Mouse (Mus musculus) right cerebral cortex, postnatal 4 days (tissue): ENCODE data around the gene Hist2h2be.
"Not testable (repeated sequence)": the region's sequence is repeated elsewhere in the genome, so short reads cannot be mapped to it uniquely, and the experiment has no call there.

Source experiments
- DNase-seq: peaks from one replicate; pipeline ENCODE4 v3.0.0-alpha.2; 2022

The Hist2h2be gene

DNA sequence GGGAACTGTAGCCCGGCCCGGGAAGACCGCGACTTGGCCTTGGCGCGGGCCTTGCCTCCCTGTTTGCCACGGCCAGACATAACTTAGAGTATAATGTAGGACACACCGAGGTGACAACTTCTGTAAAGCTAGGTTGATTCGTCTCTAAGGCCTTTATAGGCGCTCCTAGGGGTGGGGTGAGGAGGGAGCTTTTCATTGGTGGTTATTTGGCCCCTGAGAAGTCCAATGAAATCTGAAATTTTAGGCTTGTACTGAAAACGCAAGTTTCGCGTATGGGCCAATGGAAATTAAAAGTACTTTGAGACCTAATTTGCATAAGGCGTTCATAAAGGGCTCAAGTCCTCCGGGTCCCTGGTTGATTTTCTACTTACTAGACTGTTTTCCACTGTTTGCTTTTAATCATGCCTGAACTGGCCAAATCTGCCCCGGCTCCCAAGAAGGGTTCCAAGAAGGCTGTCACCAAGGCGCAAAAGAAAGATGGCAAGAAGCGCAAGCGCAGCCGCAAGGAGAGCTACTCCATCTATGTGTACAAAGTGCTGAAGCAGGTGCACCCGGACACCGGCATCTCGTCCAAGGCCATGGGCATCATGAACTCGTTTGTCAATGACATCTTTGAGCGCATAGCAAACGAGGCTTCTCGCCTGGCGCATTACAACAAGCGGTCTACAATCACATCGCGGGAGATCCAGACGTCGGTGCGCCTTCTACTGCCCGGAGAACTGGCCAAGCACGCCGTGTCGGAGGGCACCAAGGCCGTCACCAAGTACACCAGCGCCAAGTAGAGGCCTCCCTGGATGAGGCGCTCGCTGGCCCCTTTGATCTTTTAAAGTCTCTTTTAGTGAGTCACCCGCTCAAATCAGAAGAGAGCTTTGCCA lies at the start of gene Hist2h2be, which contains the start of gene Hist2h2ac:
Hist2h2be (plus strand) TSS at position 355 of the 875 bp plus-strand sequence.
Hist2h2ac (minus strand) TSS at position 116 of the 875 bp plus-strand sequence.
- DNase-seq: peak; percentile 46

DNA sequence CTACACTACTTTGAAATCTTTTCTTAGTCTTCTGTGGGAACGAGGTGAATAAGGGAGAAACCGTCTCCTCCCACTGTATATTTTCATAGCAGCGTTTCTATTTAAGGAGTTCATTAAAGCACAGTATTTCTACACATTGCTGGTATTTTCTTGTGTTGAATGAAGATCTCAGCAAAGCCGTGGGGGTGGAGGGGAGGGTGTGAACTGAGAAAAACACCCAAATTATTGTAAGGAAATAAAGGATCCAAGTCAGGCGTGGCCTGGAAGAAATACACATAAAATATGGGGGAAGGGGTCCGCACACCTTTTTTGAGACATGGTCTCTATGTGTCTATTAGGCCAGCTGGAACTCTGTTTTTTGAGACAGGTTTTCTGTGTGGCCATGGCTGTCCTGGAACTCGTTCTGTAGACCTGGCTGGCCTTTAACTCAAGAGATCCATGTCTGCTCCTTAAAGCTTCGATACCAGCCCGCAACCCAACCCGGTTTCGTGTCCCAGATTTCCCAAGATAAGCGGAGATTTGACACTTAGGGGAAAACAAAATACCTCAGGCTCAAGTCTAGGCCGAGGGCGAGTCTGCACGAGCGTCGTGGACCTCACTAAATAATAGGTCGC lies 49.2 kb upstream of the Hist2h2be start:
- no peak for DNase-seq

DNA sequence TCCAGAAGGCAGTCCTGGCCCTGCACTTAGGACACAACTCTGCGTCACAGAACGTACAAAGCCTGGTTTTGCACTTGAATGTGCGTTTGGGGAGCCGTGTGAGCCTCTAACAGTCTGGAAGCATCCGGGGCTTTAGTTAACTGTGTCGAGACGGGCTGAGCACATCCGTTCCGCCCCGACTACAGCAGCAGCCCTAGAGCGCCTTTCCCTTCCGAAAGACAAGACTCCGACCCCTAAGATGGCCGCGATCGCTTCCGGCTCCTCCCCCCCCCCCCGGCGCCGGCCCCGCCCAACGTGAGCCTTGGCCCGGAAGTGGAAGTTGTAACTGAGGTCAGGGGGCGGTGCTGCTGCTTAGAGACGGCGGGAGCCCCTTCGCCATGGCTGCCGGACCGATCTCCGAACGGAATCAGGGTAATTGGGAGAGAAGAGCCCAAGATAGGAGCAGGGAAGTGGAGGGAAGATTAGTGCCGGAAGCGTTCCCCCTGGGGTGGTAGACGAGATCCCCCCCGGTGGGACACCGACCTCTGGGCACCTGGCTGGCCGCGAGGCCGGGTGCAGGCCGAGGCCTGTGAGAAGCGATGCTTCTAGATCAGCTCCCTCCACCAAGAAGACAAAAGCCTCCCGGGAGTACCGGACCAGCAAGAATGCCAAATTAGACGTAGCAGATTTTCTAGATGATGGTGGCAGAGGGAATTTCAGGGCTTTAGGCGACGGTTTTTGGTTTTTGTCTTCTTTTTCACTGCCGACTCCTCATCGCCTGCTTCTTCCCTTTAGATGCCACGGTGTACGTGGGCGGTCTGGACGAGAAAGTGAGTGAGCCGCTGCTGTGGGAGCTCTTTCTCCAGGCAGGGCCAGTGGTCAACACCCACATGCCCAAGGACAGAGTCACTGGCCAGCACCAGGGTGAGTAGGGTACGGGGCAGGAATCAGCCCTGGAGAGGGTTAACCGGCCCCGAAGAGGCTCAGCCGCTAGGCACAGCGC lies 48.4 kb upstream of the Hist2h2be start, which contains the start of gene Sf3b4:
Sf3b4 (plus strand) TSS at position 136 of the 982 bp plus-strand sequence.
- DNase-seq: peak; percentile 82

DNA sequence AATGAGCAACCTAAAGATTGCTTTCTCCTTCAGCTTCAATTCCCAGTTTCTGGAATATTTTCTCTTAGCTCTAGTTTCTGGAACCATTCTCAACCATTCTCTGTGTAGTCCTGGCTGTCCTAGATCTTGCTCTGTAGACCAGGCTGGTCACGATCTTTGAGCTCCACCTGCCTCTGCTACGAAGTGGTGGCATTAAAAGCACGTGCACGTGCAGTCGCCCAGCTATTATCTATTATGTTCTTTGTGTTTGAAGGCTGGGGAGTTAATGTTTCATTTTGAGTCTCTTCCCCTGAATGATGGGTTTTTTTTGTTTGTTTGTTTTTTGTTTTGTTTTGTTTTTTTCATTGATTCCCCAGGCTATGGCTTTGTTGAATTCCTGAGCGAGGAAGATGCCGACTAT lies 47.7 kb upstream of the Hist2h2be start:
- DNase-seq: no peak

DNA sequence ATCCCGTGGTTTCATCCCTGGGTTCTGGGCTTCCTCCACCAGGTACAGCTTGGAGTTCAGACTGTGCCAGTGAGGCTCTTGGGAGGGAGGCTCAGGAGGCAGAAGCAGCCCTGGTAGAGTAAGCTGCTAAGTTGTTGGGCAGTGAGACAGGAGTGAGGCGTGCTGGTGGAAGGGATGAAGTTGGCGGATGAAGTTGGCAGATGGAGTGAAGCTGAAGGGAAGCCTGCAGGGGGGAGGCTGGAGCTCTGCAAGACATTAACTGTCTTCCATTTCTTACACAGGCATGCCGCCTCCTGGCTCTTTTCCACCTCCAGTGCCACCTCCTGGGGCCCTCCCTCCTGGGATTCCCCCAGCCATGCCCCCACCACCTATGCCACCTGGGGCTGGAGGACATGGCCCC lies 46.9 kb upstream of the Hist2h2be start:
- DNase-seq: not testable (repeated sequence)

DNA sequence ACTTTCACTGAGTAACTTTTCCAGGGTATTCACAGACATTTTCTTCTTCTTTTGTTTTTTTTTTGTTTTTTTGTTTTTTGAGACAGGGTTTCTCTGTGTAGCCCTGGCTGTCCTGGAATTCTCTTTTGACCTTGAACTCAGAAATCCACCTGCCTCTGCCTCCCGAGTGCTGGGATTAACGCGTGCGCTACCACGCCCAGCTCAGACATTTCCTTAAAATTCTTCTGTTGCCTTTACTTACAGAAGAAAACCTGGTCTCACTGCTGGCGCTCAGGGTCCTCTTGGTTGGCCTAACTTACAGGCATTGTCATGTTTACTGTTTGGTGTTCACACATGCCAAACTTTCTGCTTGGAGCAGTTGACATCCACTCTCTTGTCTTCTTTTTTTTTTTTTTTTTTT lies 45.7 kb upstream of the Hist2h2be start:
- no peak for DNase-seq

DNA sequence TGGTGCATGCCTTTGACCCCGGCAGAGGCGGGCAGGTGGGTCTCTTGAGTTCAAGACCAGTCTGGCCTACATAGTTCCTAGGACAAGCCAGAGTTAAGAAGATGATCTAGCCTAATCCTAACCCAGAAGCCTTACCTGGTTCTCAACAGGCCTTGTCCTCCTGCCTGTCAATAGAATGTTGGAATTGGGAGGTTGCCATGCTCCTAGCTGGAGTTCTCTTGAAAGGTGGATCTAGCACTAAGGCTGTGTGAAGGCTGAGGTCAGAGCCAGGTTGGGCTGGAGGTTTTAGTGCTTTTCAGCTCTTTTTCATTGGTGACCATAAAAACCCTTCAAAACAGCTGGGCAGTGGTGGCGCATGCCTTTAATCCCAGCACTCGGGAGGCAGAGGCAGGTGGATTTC lies 42.5 kb upstream of the Hist2h2be start:
- DNase-seq: no peak

DNA sequence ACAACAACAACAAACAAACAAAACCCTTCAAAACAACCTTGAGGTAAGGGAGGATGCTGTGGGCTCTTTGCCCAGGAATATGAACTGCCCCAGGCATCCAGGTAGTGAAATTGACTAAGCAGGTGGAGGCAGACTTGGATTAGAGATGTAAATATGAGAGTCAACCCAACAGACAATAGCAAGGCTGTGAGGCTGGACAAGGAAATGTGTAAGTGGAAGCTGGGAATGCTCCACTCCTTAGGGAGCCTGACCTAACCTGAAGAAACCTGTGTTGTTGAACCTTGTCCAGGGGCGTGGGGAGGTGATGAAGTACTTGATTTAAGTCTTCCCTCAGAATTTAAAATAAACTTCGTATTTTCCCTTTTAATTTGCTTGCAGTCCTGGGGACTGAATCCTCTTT lies 42.0 kb upstream of the Hist2h2be start:
- DNase-seq: no peak

DNA sequence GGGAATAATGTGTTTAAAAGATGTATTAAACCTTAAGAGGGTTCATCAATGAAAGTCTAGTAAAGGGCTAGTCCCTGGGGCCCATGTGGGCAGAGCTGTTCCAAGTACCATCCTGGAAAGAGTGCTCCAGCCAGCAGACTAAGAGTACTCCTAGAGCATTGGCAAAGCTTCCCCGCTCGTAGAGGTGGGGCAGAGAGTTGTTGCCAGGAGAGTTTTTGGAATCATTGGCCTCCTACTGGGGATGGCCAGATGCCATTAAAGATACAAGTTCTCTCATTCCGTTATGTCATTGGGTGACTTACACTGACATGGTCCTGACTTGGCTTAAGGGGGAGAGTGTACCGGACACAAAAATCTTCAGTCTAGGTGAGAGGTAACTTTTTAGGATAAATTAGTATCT lies 41.4 kb upstream of the Hist2h2be start:
- DNase-seq: no peak

DNA sequence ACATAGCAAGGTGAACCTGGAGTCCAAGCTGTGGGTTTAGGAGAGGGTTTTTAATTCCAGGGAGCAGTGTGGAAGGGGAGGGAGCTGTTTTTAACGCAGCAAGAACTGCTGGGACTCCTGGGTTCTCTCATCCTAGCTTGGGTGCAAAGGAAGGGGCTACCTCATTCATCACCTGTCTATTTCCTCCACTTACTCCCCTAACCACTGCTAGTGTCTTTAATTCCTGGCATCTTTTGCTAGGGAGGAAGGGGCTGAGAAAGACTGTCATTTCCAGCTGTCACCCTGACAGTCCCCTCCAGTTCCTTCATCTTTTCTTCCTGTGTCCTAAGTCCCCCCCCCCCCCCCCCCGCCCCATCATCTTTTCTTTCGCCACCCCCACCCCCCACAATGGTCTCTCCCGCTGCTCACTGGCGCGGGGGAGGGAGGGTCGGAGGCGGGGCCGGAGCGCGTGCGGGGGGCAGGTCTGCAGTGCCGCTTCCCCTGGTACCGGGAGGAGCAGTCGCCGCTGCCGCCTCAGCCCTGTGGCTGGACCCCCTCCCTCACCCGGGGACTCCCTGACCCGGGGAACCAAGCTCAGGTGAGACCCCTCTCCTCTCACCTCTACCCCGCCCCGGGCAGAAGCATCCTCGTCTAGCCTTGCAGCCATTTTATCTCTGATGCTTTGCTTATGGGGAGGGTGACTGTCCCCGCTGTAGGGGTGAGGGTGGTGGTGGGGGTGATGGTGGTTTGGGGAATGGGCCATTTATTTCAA lies 40.0 kb upstream of the Hist2h2be start, which contains the start of gene Sv2a:
Sv2a (plus strand) TSS at position 425 of the 751 bp plus-strand sequence.
- peak; percentile 83 for DNase-seq

DNA sequence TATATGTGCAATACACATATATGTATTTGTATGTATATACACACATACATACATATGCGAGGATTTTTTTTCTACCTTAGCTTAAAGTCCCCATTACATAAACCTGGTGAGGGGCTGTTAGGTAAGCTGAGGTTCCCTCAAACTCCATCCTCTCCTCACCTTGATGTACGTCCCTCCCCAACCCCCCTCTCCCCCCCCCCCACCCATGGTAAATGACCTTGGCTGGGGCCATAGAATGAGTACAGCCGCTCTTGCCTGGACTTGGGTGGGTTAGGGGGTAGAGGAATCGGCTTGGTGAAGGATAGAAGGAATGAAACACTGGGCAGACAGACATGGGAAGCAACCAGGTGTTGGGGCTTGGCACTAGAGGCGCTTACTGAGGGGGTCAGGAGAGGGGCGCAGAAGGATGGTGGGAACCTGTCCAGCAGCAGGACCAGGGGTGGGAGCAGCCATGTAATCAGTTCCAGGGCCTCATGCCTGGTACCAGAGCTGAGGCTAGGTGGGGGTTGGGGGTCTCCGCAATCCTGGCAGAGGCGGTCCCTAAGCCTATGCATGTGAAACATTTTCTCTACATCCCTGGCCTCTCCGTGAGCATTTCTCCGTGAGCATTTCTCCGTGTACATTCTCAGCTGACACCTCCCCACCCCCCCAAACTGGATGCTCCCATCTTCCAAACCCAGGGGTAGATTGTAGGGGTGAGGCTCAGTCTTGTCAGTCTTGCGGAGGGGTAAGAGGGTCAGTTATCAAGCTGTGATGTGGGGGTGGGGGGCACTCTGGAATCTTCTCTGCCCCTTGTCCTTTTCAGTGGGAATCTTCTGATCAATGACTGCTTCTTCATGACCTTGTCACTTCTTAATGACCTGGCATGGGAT lies 39.2 kb upstream of the Hist2h2be start:
- DNase-seq: peak; percentile 49

DNA sequence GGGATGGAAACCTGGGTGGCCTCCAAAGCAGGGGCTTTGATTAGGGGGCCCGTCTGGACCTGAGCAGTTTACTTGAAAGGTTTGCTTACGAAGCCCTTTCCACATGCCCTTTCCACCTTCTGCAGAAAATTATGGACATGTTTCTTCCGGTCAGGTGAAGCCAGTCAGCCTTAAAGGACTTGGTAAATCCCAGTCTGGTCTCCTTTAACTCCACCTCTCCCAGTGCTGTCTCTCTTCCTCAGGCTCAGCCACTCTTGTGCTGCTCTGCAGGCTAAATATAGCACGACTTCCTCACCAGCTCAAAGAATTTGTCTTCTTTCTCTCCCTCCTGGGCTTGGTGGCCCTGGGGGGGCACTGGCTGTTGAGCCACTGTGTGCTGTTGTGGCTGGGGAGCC lies 38.5 kb upstream of the Hist2h2be start:
- no peak for DNase-seq

DNA sequence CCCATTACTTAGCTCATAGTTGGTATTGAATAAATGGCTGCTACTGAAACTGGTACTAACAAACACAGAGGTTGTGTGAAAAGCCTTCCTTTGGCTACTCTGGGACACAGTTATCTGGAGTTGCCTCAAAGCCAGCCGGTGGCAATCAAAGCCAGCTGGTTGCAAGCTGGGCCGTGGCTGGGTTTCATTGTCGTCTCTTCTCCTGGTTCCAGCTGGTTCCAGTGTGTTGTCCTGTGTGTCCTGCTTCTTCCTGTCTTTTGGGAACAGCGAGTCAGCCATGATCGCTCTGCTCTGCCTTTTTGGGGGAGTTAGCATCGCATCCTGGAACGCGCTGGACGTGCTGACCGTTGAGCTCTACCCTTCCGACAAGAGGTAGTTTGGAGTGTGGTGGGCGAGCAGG lies 27.9 kb upstream of the Hist2h2be start:
- no peak for DNase-seq

DNA sequence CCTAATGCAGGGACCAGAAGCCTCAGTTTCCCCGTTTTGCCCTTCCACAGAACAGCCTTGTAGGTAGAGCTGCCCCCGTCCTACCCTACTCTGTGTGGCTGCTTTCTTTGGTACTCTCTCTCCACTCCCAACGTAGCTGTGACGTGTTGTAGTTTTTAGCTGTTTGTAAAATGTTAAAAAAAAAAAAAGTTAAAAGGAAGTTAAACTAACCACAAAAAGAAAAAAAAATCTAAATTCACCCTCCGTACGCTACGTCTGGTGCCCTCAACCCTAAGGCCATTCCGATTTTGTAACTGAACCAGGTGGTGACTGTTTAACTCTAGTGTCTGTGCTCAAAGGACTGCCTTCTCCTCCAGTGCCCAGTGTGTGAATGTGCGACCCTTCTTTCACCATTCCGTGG lies 26.0 kb upstream of the Hist2h2be start:
- DNase-seq: no peak

DNA sequence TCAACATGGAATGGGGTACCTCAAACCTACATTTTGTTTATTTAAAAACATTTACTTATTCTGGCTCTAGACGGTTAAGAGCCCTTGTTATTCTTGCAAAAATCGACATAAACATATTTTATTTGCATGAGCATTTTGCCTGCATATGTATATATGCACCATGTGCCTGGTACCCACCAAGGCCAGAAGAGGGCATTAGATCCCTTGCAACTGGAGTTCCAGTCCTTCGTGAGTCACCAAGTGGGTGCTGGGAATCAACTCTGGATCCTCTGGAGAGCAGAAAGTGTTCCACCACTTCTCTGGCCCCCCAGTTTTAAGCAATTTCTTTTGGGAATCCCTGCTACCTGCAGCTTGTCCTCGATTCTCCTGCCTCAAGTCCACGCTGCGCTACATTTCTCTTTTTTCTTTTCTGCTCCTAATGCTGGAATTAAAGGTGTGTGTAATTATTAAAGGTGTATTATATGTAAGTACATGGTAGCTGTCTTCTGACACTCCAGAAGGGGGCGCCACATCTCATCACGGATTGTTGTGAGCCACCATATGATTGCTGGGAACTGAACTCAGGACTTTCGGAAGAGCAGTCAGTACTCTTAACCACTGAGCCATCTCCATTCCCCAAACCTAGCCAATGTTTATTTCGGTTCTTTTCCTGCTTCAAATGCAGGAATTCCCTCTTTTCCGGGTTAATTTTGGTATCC lies 25.2 kb upstream of the Hist2h2be start:
- peak; percentile 54 for DNase-seq

DNA sequence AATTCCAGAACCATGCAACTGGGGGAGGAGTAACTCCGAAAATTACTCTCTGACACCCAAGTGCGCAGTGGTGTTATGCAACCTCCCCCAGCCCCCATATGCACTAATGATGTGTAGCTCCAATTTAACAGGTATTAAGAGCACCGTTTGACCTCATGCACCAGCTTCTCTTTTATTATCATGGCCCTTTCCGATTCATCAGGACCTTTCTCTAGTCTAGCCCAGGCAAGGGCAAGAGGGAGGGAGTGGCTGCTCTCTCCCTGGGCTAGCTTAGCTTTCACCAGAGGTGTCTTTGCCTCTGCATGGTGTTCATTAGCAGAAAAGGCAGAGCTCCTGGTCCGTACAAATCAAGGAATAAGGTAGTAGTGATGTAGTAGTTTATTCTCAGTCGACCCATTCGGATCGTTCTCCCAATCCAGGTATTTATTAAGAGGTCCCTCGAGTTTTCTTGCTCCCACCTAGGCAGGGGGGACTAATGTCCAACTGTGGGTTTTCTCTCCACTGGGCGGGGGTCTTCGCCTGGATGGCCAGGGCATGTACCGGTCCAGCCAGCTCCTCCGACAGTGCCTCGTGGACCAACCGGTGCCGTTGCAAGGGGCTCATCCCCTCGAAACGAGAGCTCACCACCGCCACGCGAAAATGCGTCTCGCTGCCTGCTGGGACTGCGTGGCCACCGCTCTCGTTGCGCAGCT lies 24.3 kb upstream of the Hist2h2be start:
- DNase-seq: no peak

DNA sequence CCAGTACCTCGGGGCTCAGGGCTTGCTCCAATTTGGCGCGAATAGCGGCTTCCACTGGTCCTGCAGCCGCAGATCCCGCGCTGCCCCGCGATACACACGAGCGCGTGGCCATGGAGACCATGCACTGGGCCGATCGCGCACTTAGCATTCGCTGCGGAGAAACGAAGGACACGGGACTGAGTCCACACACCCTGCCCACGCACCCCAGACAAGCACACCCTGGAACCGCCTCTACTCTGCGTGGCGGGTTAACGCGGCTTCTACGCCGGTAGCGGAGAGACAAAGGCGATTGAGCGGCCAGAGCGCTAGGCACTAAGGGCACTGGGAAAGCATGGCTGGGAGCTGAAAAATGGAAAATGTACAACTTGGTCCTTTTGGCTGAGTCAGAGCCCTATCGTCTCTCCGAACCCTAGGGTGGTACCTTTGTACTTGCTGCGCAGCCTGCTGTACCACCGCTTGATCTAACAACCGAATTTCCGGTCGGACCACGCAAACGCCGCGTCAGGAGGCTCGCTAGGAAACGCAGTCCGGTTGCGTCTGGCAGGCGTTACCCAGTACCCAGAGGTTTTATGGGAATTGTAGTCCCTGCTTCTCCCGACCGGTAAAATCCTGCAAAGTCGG lies 23.7 kb upstream of the Hist2h2be start:
- peak; percentile 86 for DNase-seq

DNA sequence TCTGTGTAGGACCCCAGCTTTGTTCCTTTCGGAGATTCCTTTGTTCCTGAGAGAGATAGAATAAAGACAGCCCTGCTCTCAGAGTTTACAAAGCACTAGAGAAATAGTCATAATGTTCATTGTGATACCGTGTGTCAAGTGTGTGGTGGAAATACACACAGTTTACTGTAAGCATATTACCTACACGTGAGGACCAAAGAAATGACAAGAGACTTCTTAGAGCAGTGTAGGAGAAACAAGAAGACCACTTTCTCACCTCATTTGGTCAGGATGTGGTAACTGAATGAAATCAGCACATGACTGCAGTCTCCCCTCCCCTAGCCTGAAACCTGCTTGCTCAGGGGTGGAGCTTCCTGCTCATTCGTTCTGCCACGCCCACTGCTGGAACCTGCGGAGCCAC lies 22.7 kb upstream of the Hist2h2be start:
- DNase-seq: no peak

DNA sequence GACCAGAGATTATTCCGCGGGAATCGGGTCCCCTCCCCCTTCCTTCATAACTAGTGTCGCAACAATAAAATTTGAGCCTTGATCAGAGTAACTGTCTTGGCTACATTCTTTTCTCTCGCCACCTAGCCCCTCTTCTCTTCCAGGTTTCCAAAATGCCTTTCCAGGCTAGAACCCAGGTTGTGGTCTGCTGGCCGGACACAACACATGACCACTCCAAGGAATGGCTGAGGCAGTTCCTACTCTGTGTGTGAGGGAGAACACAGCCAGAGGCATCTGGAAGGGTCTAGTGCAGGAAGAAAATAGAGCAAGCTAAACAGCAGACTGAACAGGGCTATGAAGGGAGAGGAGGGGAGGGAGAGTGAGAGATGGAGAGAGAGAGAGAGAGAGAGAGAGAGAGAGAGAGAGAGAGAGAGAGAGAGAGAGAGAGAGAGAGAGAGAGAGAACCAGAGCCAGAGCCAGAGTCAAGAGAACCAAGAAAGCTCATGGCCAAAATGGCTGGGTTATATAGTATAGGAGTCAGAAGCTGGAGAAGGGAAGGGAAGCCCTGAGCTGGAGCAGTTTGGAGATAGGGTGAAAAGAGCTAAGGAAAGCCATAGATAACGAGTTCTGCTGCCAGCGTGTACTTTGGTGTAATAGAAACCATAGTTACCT lies 22.2 kb upstream of the Hist2h2be start:
- DNase-seq: not testable (repeated sequence)
